Mouse (Mus musculus) embryo, embryonic 11.5 days (tissue): ENCODE results near the gene Tbcd.

ENCODE experiments used
- DNase-seq: peaks from one replicate; pipeline ENCODE4 v3.0.0-alpha.2; 2012; ENCODE audit warnings: low read depth, low spot score

Gene Tbcd

DNA sequence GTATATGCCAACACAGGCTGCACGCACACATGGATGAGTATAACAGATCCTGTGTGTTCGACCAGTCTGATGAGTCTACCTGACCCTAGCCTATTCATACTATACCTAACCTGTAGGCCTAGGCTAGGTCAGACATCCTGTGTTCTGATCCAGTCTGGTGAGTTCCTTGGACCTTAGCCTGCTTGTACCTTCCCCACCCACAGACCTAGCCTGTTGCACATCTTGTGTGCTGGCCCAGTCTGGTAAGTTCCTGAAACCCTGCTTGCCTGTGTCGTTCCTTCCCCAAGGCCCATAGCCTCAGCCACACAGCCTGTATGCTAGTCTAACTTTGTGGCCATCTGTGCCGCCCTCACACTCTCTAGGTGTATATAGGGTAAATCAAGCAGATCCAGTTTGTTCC lies 112.5 kb downstream of the Tbcd start:
- no peak for DNase-seq

GRCm38 (mm10) chr11:121581856-121582255 lies 130.1 kb downstream of the Tbcd start:
- DNase-seq: no peak

- DNase-seq: no peak
These were observed 145.5 kb downstream of the Tbcd start for GRCm38 (mm10) chr11:121597254-121597653.

DNA sequence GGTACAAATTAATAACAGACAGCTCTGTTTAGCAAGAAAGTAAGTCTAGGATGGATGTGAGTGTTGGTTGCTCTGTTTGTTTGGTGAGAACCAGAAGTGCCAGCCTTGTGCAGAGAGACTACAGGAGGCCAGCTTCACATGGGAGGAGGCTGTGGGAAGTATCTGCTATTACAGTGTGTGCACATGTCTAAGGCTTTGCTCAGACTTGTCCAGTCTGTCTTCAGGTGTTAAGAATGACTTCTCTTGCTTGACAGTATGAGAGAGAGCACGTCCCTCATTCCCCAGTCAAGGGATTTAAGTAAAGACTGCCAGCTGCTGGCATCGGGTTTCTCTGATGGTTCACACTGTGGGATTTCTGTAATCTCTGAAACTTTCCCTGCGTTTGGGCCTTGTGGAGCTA lies 149.7 kb downstream of the Tbcd start:
- no peak for DNase-seq

GRCm38 (mm10) chr11:121605604-121606003 lies 153.9 kb downstream of the Tbcd start:
- DNase-seq: no peak

DNA sequence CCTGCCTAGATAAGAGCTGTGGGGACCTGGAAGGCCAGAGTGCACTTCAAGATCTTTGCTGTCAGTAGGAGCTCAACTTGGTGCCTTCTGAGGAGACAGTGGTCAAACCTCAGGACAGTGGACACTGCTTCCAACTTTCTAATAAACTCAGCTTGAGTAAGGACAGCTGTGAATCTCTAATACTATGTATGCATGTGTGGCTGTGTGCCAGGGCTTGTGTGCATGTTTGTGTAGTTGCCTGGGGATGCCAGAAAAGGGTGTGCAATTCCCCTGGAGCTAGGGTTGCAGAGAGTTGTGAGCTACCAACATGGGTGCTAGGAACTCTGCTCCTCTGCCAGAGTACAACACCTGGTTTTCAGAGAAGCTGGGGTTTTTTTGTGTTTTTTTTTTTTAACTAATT lies 159.2 kb downstream of the Tbcd start:
- no peak for DNase-seq

DNA sequence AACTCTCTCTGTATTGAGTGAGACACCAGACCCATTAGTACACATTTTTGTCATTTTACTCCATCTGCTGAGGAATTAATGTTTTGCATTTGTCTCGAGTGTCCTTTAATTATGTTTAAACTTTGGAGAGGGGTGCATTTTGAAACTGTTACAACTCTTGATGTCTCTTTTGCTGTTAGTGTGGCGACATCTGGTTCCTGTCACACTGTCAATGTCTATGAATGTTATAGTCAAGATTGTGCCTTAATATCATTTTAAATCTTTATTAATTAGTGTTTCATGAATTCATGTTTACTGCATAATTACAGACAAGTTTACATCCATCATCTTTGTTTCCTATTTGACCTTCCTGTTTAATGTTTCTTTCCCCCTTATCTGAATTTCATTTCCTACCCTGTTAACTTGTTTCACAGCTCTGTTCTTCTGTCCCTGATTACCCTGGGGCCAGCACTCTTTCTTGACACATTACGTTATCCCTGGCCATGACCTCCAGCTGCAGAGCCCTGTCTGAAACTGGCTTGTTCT lies 164.3 kb downstream of the Tbcd start:
- no peak for DNase-seq

- no peak for DNase-seq
These were observed 164.8 kb downstream of the Tbcd start for GRCm38 (mm10) chr11:121616501-121616900.

- no peak for DNase-seq
These were observed 165.6 kb downstream of the Tbcd start for GRCm38 (mm10) chr11:121617371-121617770.

- DNase-seq: no peak
These were observed 173.3 kb downstream of the Tbcd start for GRCm38 (mm10) chr11:121625007-121625406.

DNA sequence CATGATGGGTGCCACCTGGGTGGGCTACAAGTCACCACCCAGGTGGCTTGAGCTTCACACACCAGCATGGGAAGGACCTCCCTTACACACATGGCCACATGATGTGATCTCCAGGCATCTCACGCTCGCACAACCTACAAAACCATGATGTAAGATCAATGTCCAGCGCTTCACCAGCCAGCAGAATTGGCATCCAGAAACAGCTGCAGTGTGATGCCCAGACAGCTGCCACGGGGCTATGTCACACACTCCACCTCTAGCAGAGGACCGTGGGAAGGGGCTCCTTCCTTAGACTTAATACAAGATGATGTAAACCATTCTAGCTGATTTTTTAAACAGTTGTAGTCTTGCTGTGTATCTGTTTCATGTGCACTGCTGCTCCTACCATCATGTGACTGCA lies 175.8 kb downstream of the Tbcd start:
- DNase-seq: no peak

DNA sequence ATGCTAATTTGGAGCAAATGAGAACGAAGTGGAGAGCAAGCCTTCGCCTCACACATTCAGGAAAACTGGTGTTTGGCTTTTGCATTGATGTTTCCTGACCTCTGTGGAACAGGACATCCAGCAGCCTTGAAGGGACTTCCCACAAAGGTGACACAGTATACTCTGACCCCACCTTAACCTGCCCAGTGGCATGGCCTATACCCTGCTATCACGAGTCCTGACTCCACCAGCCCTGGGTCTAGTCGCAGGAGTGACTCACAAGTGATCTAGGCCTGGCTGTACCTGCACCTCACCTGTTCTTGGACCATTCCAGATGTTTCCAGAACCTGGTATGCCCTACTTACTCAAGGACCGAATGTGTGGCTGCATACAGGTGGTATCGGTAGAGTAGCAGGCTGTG lies 177.8 kb downstream of the Tbcd start:
- DNase-seq: no peak

DNA sequence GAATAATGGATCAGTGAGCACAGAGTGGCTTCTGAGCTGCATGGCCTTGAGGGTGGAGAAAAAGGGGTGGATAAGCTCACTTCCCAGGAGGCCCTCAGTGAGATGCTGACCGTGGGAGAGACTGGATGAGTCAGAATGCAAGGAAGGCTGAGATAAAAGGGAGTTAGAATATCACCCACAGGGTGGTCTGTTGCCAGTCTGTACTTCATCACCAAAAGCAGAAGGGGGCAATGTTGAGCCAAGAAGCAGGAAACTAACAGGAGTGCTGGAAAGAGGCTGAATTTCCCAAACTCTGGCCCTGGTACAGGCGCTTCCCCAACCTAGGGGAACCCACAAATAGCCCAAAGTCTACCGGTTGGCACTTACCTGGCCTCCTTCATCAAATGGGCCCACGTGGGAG lies 178.7 kb downstream of the Tbcd start:
- no peak for DNase-seq

GRCm38 (mm10) chr11:121631410-121631809 lies 179.7 kb downstream of the Tbcd start:
- DNase-seq: no peak

DNA sequence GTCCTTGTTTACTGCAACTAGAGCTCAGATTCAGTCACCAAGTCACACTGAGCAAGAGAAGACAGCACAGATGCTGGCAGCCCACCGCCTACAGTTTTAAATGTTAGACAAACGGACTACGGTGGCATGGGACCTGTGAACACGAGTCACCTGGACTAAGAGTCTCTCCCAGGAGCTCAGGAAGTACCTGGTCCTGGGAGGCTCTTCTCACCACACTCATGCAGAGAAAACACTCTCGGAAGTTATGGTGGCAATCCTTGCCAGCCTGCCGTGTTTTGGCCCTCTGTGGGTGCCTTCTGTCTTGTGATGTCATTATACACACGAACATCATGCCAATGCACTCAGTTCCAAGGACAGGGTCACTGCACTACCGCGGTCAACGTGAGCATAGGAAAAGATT lies 184.9 kb downstream of the Tbcd start:
- no peak for DNase-seq

DNA sequence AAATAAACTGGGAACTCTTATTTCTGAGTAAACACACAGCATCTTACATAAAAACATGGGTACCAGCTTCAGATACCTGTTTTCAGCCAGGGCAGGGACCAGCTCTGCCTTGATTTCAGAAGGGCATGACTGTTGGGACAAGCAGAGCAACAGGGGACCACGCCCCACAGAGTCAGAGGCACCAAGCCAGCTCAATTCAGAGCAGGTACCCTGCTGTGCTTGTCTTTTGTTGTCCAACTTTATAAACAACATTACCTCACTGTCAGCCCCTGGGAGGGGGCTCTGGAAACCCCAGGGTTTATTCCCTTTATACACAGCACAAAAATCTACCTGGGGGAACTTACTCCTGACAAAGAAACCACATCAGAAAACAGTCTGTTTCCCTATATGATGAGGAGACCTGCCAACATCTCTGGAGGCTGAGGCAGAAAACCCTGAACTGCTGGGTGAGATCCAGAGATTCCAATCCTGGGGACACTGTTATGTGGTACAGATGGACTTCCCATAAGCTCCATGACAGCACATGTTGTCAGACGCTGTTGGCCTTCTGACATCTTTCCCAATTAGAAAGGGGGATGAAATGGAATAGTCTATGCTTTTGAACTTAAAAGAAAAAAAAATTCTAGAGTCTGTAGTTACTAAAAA lies 189.9 kb downstream of the Tbcd start:
- DNase-seq: no peak

GRCm38 (mm10) chr11:121645394-121645793 lies 193.6 kb downstream of the Tbcd start:
- no peak for DNase-seq

DNA sequence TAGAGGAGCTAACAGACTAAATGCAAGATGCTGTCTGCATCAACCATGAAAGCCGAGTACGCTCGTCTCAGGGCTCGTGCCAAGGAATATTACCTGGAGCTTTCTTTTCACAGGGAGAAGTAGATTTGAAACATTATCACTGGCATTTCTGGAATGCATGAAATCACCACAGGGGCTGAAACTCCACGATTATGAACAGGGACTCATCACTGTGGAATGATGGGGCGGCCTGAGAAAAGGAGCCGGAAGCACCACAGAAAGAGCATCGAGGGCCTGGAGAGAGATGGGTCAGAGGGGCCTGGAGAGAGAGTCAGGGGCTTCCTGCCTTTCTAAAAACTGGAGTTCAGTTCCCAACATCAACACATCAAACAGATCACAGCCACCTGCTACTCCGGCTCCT lies 195.6 kb downstream of the Tbcd start:
- DNase-seq: no peak

- no peak for DNase-seq
These were observed 196.4 kb downstream of the Tbcd start for GRCm38 (mm10) chr11:121648166-121648565.

- no peak for DNase-seq
These were observed 198.2 kb downstream of the Tbcd start for GRCm38 (mm10) chr11:121649900-121650299.

GRCm38 (mm10) chr11:121650668-121651067 lies 198.9 kb downstream of the Tbcd start:
- no peak for DNase-seq

DNA sequence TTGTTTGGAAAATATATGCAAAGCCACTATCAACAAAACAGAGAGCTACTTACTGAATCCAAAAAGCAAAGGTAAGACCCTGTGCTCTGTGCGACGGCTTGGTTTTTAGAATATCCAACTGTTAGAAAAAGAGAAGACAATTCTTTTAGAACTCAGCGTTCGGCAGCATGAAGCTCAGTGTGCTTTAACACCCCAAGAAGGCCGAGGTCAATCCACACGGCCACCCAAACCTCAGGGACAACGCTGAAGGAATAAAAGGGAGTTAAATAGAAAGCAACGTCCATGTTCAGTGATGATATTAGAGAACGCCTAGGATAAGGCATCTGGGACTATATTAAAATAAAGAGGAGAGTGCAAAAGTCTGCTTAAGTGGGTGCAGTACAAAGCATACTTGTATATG lies 199.8 kb downstream of the Tbcd start:
- DNase-seq: no peak

- no peak for DNase-seq
These were observed 200.2 kb downstream of the Tbcd start for GRCm38 (mm10) chr11:121651983-121652382.
